Mouse (Mus musculus): Measurements from ENCODE around the gene Gsta3. TPM values are rescaled to one million over a fixed set of nuclear protein-coding genes. Genes with fewer than 3 reads are reported as not detected.

Gsta3 gene
- polyA plus RNA-seq, 1 experiment from 2014 or later: 10.3 TPM

- WGBS: 77% methylated on average over 6 of the region's 6 CpGs
- no peak for ATAC-seq (ENCODE audit: insufficient number of reproducible peaks, low FRiP score, low TSS enrichment, low read depth)
- H3K27me3 ChIP-seq: no peaks in the 10 kb centered on the region
- H3K36me3 ChIP-seq: no peaks in the 10 kb centered on the region
- no peaks in the 10 kb centered on the region for H3K9me3 ChIP-seq (replicated peaks)
- H3K4me1 ChIP-seq: 0 out of 2 replicates have a peak, but pooled peaks cover 8% of the 10 kb centered on the region
- H3K27ac ChIP-seq (replicated peaks): no peak overlapping the region
- H3K4me2 ChIP-seq (replicated peaks): no peak overlapping the region
- H3K4me3 ChIP-seq (replicated peaks): no peak overlapping the region
- no peak overlapping the region for H3K9ac ChIP-seq
Measured at GRCm38 (mm10) chr1:21235359-21235758, 5.0 kb upstream of the Gsta3 start.

DNA sequence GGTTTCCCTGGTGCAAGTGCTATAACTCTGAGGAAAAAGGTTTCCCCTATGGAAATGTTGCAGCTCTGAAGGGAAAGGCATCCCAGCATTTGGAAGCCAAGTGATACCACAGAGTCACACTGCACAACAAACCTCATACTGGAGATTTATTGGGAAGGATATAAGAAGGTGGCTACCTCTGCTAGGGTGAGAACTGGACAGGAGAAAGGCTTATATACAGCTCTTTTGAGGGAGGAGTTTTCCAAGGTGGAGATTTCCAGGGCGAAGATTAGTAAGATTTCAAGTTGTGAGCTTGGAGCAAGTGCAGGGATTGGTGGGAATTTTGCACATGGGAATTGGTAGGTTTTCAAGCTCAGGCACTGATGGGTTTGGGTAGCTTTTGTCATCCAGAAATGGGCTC lies 707 bp downstream of the Gsta3 start:
- WGBS: 69% methylated on average over 1 of the region's 1 CpGs
- no peaks in the 10 kb centered on the region for H3K27me3 ChIP-seq
- ATAC-seq (ENCODE audit: insufficient number of reproducible peaks, low FRiP score, low TSS enrichment, low read depth): no peak
- H3K36me3 ChIP-seq: no peaks in the 10 kb centered on the region
- no peak overlapping the region for H3K4me3 ChIP-seq (replicated peaks)
- no peak overlapping the region for H3K9ac ChIP-seq
- no peak overlapping the region for H3K27ac ChIP-seq (replicated peaks)
- no peak overlapping the region for H3K4me2 ChIP-seq (replicated peaks)
- H3K4me1 ChIP-seq: no peaks in the 10 kb centered on the region
- H3K9me3 ChIP-seq (replicated peaks): no peaks in the 10 kb centered on the region

DNA sequence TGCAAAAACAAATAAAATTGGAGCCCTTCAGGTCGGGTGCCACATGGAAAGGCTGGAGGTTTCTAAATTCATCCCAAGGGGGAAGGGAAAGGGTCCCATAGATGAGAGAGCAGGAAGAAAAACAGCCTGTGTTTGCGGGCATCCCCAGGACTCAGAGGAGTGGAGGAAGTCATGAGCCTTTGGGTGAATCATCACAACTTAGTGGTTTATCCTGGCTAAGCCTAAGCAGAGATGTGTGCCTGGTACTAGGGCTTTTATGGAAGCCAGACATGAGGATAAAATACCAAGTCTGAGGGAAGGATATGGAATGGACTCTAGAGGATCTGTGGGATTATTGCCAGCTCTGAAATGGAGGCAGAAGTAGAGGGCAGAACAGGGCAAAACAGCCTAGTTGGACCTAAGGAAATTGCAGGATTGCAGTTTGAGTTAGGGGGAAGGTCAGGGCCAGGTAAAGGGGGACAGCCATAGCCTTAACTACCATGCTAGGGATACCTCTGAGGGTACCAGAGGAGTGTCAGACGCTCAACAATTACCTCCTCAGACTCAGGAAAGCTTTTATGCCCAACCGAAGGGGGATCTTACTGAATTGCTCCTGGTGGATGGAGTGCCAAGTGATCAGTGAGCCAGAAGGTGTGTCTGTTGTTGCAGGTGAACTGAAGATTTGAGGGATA lies 4.0 kb downstream of the Gsta3 start:
- H3K9ac ChIP-seq: no peak overlapping the region
- H3K9me3 ChIP-seq (replicated peaks): no peaks in the 10 kb centered on the region
- WGBS: 62% methylated on average over 4 of the region's 4 CpGs
- H3K27ac ChIP-seq (replicated peaks): no peak overlapping the region
- no peaks in the 10 kb centered on the region for H3K36me3 ChIP-seq
- no peak for ATAC-seq (ENCODE audit: insufficient number of reproducible peaks, low FRiP score, low TSS enrichment, low read depth)
- H3K4me2 ChIP-seq (replicated peaks): no peak overlapping the region
- no peaks in the 10 kb centered on the region for H3K4me1 ChIP-seq
- H3K4me3 ChIP-seq (replicated peaks): no peak overlapping the region
- no peaks in the 10 kb centered on the region for H3K27me3 ChIP-seq

GRCm38 (mm10) chr1:21246136-21246535 lies 5.7 kb downstream of the Gsta3 start:
- H3K9ac ChIP-seq: no peak overlapping the region
- H3K27ac ChIP-seq (replicated peaks): no peak overlapping the region
- ATAC-seq (ENCODE audit: insufficient number of reproducible peaks, low FRiP score, low TSS enrichment, low read depth): no peak
- no peak overlapping the region for H3K4me3 ChIP-seq (replicated peaks)
- H3K9me3 ChIP-seq (replicated peaks): no peaks in the 10 kb centered on the region
- 67% methylated on average over 3 of the region's 3 CpGs for WGBS
- no peaks in the 10 kb centered on the region for H3K4me1 ChIP-seq
- no peaks in the 10 kb centered on the region for H3K27me3 ChIP-seq
- H3K36me3 ChIP-seq: no peaks in the 10 kb centered on the region
- H3K4me2 ChIP-seq (replicated peaks): no peak overlapping the region

GRCm38 (mm10) chr1:21247896-21248295 lies 7.5 kb downstream of the Gsta3 start:
- Histone ChIP-seq H3K36me3 (no peaks in the 10 kb centered on the region), H3K4me2 (replicated peaks) (no peak overlapping the region), H3K9ac (no peak overlapping the region), H3K27me3 (no peaks in the 10 kb centered on the region), H3K4me1 (no peaks in the 10 kb centered on the region), H3K9me3 (replicated peaks) (no peaks in the 10 kb centered on the region), H3K4me3 (replicated peaks) (no peak overlapping the region), H3K27ac (replicated peaks) (no peak overlapping the region)
- ATAC-seq (ENCODE audit: insufficient number of reproducible peaks, low FRiP score, low TSS enrichment, low read depth): no peak

- Histone ChIP-seq H3K9me3 (replicated peaks) (no peaks in the 10 kb centered on the region), H3K4me3 (replicated peaks) (no peak overlapping the region), H3K36me3 (no peaks in the 10 kb centered on the region), H3K27me3 (no peaks in the 10 kb centered on the region), H3K4me1 (no peaks in the 10 kb centered on the region), H3K4me2 (replicated peaks) (no peak overlapping the region), H3K27ac (replicated peaks) (no peak overlapping the region), H3K9ac (no peak overlapping the region)
- ATAC-seq (ENCODE audit: insufficient number of reproducible peaks, low FRiP score, low TSS enrichment, low read depth): no peak
- WGBS: 79% methylated on average over 9 of the region's 9 CpGs
Measured at GRCm38 (mm10) chr1:21248560-21249390, 8.4 kb downstream of the Gsta3 start.

DNA sequence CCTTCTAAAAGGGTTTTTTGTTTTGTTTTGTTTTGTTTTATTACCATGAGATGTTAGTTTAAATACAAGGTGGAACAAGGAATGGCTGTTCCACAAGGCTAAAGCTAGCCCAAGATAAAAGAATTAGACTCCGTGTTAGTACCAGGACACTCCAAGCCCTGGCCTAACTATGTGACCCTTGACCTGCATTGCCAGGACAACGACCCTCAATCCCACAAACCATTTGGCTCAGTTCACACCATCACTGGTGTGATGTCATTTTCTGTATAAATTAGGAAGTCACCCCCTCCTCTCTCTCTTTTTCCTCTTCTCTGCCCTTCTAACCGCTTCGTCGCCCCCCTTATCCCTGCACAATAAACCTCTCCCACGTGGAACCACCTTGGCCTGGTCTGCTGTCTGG lies 11.3 kb downstream of the Gsta3 start:
- H3K9ac ChIP-seq: no peak overlapping the region
- H3K9me3 ChIP-seq (replicated peaks): no peaks in the 10 kb centered on the region
- H3K27me3 ChIP-seq: no peaks in the 10 kb centered on the region
- no peaks in the 10 kb centered on the region for H3K36me3 ChIP-seq
- H3K27ac ChIP-seq (replicated peaks): no peak overlapping the region
- H3K4me3 ChIP-seq (replicated peaks): no peak overlapping the region
- ATAC-seq (ENCODE audit: insufficient number of reproducible peaks, low FRiP score, low TSS enrichment, low read depth): no peak
- no peaks in the 10 kb centered on the region for H3K4me1 ChIP-seq
- H3K4me2 ChIP-seq (replicated peaks): no peak overlapping the region
- WGBS: 76% methylated on average over 6 of the region's 6 CpGs

DNA sequence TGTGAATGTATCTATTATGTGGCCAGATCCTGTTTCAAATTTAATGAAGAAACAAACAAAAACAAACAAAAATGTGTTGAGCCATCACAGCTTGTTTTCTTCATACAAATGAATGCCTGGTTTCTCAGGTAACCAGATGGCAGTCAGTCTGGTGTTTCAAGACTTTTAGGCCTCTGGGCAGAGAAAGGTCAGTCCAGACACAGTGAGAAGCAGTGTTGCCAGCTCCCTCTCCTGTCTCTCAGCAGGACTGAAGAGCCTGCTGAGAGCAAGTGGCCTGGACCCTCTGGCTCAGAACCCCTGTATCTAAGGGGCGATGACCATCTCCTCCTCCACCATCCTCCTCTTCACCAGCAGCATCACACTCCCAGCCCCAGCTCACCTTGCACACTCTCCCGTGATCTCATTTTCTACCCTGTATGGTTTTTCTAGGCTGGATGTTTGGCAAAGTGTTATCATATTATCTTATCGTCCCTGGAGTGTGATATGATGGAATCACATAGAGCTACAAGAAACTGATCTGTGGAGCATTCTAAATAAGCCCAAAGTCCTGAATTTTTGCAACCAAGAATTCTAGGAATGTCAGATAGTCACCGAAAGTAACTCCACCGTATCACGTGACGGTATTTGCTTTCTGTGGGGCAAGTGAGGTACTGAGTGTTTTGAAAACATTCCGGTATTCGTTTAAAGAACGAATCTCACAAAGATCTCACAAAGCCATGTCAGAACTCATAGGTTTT lies 12.3 kb downstream of the Gsta3 start:
- Histone ChIP-seq H3K36me3 (no peaks in the 10 kb centered on the region), H3K4me3 (replicated peaks) (no peak overlapping the region), H3K4me2 (replicated peaks) (no peak overlapping the region), H3K27ac (replicated peaks) (no peak overlapping the region), H3K9me3 (replicated peaks) (no peaks in the 10 kb centered on the region), H3K9ac (no peak overlapping the region), H3K4me1 (no peaks in the 10 kb centered on the region), H3K27me3 (no peaks in the 10 kb centered on the region)
- WGBS: 61% methylated on average over 10 of the region's 10 CpGs
- no peak for ATAC-seq (ENCODE audit: insufficient number of reproducible peaks, low FRiP score, low TSS enrichment, low read depth)

GRCm38 (mm10) chr1:21253303-21253650 lies 12.9 kb downstream of the Gsta3 start:
- ATAC-seq (ENCODE audit: insufficient number of reproducible peaks, low FRiP score, low TSS enrichment, low read depth): no peak
- Histone ChIP-seq H3K4me1 (no peaks in the 10 kb centered on the region), H3K4me3 (replicated peaks) (no peak overlapping the region), H3K9ac (no peak overlapping the region), H3K27me3 (no peaks in the 10 kb centered on the region), H3K4me2 (replicated peaks) (no peak overlapping the region), H3K36me3 (no peaks in the 10 kb centered on the region), H3K27ac (replicated peaks) (no peak overlapping the region), H3K9me3 (replicated peaks) (no peaks in the 10 kb centered on the region)
- 74% methylated on average over 1 of the region's 1 CpGs for WGBS

DNA sequence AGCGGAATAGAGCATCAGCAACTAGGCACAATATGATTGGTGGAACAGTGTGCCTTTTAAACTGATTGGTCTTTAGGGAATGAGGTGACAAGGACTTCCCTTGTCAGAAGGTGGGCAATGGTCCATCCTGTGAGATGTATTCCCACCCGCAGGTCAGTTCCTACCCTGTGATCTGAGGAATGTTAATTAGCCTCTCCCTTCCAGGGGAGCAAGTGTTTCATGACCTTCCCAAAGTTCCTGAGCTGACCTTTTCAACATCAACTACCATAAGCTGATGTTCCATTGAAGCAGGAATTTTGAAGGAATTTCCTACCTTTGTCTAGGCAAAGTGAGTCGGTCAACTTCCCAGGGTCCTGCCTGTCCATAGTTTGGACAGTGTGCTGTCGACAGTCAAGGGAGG lies 13.5 kb downstream of the Gsta3 start:
- Histone ChIP-seq H3K36me3 (no peaks in the 10 kb centered on the region), H3K4me1 (no peaks in the 10 kb centered on the region), H3K9me3 (replicated peaks) (no peaks in the 10 kb centered on the region), H3K4me2 (replicated peaks) (no peak overlapping the region), H3K27me3 (no peaks in the 10 kb centered on the region), H3K9ac (no peak overlapping the region), H3K4me3 (replicated peaks) (no peak overlapping the region), H3K27ac (replicated peaks) (no peak overlapping the region)
- ATAC-seq (ENCODE audit: insufficient number of reproducible peaks, low FRiP score, low TSS enrichment, low read depth): no peak
- 75% methylated on average over 4 of the region's 4 CpGs for WGBS

GRCm38 (mm10) chr1:21255625-21256345 lies 15.4 kb downstream of the Gsta3 start:
- Histone ChIP-seq H3K9ac (no peak overlapping the region), H3K9me3 (replicated peaks) (no peaks in the 10 kb centered on the region), H3K36me3 (no peaks in the 10 kb centered on the region), H3K27ac (replicated peaks) (no peak overlapping the region), H3K4me2 (replicated peaks) (no peak overlapping the region), H3K4me3 (replicated peaks) (no peak overlapping the region), H3K27me3 (no peaks in the 10 kb centered on the region), H3K4me1 (no peaks in the 10 kb centered on the region)
- ATAC-seq (ENCODE audit: insufficient number of reproducible peaks, low FRiP score, low TSS enrichment, low read depth): no peak
- 80% methylated on average over 7 of the region's 7 CpGs for WGBS

Measured in embryonic facial prominence, embryonic 15.5 days (tissue).